Mouse (Mus musculus) C2C12 (cell line): ENCODE data around the gene Nemp1. TPM values are rescaled to one million over a fixed set of nuclear protein-coding genes. Genes with fewer than 3 reads are reported as not detected.

ENCODE experiments used
- H3K27me3 ChIP-seq: one replicate; pipeline ENCODE4 v1.6.1; 2011; ENCODE audit not compliant: control insufficient read depth, insufficient read depth, insufficient read length
- H3K36me3 ChIP-seq: one replicate; pipeline ENCODE4 v1.6.1; 2011; ENCODE audit not compliant: control insufficient read depth, insufficient read depth
- H3K4me3 ChIP-seq: one replicate; pipeline ENCODE4 v1.5.1; 2011; ENCODE audit warnings: mild to moderate bottlenecking, control low read depth; ENCODE audit not compliant: poor library complexity, insufficient read depth, severe bottlenecking
- H3K79me2 ChIP-seq: one replicate; pipeline ENCODE4 v1.6.1; 2011; ENCODE audit not compliant: control insufficient read depth, insufficient read depth
- H3K79me3 ChIP-seq: one replicate; pipeline ENCODE4 v1.6.1; 2011; ENCODE audit warnings: low read depth, control low read depth
- H3ac ChIP-seq: one replicate; pipeline ENCODE3; 2011; ENCODE audit warnings: low read depth; ENCODE audit not compliant: control insufficient read depth, insufficient read length
- CEBPB ChIP-seq: IDR thresholded peaks from one replicate; pipeline ENCODE4 v1.6.1; 2011; ENCODE audit warnings: low read depth, mild to moderate bottlenecking, control low read depth, moderate library complexity
- CTCF ChIP-seq: IDR thresholded peaks from one replicate; pipeline ENCODE4 v1.5.1; 2011; ENCODE audit not compliant: control insufficient read depth, insufficient read depth, insufficient read length
- FOSL1 ChIP-seq: IDR thresholded peaks from one replicate; pipeline ENCODE4 v1.8.0; 2011; ENCODE audit warnings: mild to moderate bottlenecking, low read length; ENCODE audit not compliant: poor library complexity, insufficient read depth, severe bottlenecking
- MAX ChIP-seq: IDR thresholded peaks from one replicate; pipeline ENCODE4 v1.6.1; 2011; ENCODE audit warnings: mild to moderate bottlenecking, control low read depth
- MYOD1 ChIP-seq: IDR thresholded peaks from one replicate; pipeline ENCODE4 v1.6.1; 2011; ENCODE audit warnings: low read depth; ENCODE audit not compliant: control insufficient read depth, insufficient read length
- MYOG ChIP-seq: IDR thresholded peaks from one replicate; pipeline ENCODE4 v1.6.1; 2011; ENCODE audit not compliant: control insufficient read depth, insufficient read length; ENCODE audit errors: extremely low read depth
- USF1 ChIP-seq: IDR thresholded peaks from one replicate; pipeline ENCODE4 v1.6.1; 2011; ENCODE audit warnings: low read depth, mild to moderate bottlenecking, control low read depth, moderate library complexity
- polyA plus RNA-seq: library from polyadenylated mRNA; unstranded; fragments of >200 nt; fragmentation: generic; extraction: Trizol; gene quantifications from one replicate; pipeline ENCODE4 v1.2.1, GENCODE M21; 2012; ENCODE audit warnings: missing spikeins

The Nemp1 gene
- polyA plus RNA-seq, 1 experiment, result 6.8 TPM

DNA sequence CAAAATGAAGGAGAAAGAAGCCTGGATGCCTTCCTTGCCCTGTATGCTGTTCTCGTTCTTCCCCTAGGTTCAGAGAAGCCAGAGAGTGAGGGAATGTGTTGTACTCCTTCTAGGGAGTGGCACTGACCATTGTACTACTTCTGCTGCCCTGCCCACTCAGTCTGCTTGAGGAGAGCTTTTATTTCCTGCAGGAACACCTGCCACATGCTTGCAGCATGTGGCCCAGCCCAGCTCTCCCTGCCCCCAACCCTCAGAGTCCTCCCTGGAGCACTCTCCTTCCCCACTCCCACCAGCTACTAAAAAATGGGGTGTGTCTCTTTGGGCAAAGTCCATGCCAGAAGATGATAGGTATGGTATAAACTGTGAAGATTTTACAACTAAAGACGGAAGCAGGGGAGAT is 37.6 kb downstream of the Nemp1 start:
- Histone ChIP-seq H3K79me2 (no peaks in the 10 kb centered on the region), H3K79me3 (no peaks in the 10 kb centered on the region), H3ac (no peak overlapping the region), H3K4me3 (no peak overlapping the region), H3K36me3 (peaks cover 6% of the 10 kb centered on the region), H3K27me3 (no peaks in the 10 kb centered on the region)
- TF ChIP-seq CTCF (no peak), CEBPB (no peak), MAX (no peak)

DNA sequence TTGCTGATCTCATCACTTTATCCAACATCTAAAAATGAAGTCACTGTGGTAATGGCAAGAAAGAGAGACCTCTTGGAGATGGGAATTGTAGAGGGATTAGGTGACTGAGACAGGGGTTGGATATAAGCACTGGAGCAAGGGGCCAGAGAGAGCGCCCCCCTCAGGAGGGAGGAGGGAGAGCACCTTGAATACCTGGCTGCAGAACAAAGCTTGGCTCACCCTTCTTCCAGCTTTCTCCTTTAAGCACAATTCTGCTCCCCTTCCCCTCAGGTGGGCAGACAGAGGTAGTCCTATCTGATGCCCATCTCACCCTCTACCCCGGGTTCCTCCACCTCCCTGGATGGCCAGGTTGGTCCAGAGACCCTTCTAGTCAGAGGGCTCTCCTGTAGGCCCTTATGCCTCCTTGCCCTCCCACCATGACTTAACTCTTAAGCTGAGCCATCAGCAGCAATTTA is 38.1 kb downstream of the Nemp1 start, which contains the start of gene Myo1a:
Gene Myo1a, plus strand, starts transcription at position 405 of the 455 bp plus-strand sequence.
- TF ChIP-seq MYOD1 (no peak), CTCF (no peak), MAX (no peak), MYOG (no peak), USF1 (no peak), FOSL1 (no peak), CEBPB (no peak)
- no peak within 1 kb of the TSS for H3ac ChIP-seq
- H3K79me3 ChIP-seq, result no peaks in the 10 kb centered on the region
- no peaks in the 10 kb centered on the region for H3K79me2 ChIP-seq
- H3K36me3 ChIP-seq, result peaks cover under 1% of the 10 kb centered on the region
- no peaks in the 10 kb centered on the region for H3K27me3 ChIP-seq
- H3K4me3 ChIP-seq, result no peak within 1 kb of the TSS

DNA sequence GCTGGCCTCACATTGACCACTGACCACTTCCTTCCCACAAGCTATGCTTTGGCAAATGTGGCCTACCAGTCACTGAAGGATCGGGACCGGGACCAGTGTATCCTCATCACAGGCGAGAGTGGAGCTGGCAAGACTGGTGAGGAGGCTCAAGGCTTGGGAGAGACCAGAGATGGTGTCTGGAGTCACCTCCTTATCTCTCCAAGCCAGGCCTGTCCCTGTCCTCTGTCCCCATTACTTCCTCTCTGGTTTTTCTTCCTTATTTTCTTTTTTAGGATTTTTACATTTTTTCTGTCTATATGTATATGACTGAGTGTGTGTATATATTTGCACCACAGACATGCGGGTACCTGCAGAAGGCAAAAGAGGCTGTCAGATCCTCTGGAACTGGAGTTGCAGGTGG is 39.1 kb downstream of the Nemp1 start:
- Histone ChIP-seq H3K79me2 (no peaks in the 10 kb centered on the region), H3K4me3 (no peak overlapping the region)
- no peak for TF ChIP-seq MYOD1
- TF ChIP-seq MYOG, result no peak
- no peak for TF ChIP-seq CEBPB
- no peak for TF ChIP-seq CTCF
- TF ChIP-seq USF1, result no peak
- no peak for TF ChIP-seq MAX
- no peak for TF ChIP-seq FOSL1

DNA sequence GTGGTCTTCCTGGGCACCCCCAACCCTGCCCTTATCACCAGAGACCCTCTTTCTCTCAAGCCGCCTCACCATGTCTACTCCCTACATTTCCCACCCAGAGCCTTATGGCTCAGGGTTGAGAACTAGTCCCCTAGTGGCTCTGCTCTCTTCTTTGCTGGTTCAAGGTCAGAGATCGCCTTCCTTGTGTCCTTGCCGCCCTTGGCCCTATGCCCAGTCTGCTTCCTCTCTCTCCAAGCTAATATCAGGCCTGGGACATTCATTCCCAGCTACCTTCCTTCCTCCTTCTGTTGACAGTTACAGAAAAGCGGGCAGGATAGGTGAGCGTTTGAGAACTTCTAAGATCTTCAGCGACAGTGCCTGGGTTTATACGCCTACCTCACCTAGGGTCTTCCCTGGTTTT is 41.0 kb downstream of the Nemp1 start:
- Histone ChIP-seq H3K4me3 (no peak overlapping the region), H3K79me3 (no peaks in the 10 kb centered on the region), H3ac (no peak overlapping the region), H3K36me3 (no peaks in the 10 kb centered on the region), H3K27me3 (no peaks in the 10 kb centered on the region), H3K79me2 (no peaks in the 10 kb centered on the region)
- no peak for TF ChIP-seq MYOG
- TF ChIP-seq USF1, result no peak
- no peak for TF ChIP-seq CTCF
- TF ChIP-seq MYOD1, result no peak
- no peak for TF ChIP-seq MAX
- no peak for TF ChIP-seq FOSL1
- TF ChIP-seq CEBPB, result no peak

More for the DNA sequence above, 39.1 kb downstream of the Nemp1 start:
- H3K36me3 ChIP-seq, result no peaks in the 10 kb centered on the region
- no peak overlapping the region for H3ac ChIP-seq
- no peaks in the 10 kb centered on the region for H3K79me3 ChIP-seq
- no peaks in the 10 kb centered on the region for H3K27me3 ChIP-seq

- H3ac ChIP-seq, result no peak overlapping the region
- H3K79me2 ChIP-seq, result no peaks in the 10 kb centered on the region
- H3K27me3 ChIP-seq, result no peaks in the 10 kb centered on the region
- H3K4me3 ChIP-seq, result no peak overlapping the region
- no peaks in the 10 kb centered on the region for H3K36me3 ChIP-seq
- TF ChIP-seq MYOD1 (no peak), MYOG (no peak), FOSL1 (no peak), MAX (no peak), CTCF (no peak), CEBPB (no peak), USF1 (no peak)
- H3K79me3 ChIP-seq, result no peaks in the 10 kb centered on the region
These were observed 42.2 kb downstream of the Nemp1 start for GRCm38 (mm10) chr10:127708850-127709370.

- TF ChIP-seq MAX (no peak), MYOG (no peak), FOSL1 (no peak), USF1 (no peak), CEBPB (no peak), MYOD1 (no peak), CTCF (no peak)
- Histone ChIP-seq H3ac (no peak overlapping the region), H3K36me3 (no peaks in the 10 kb centered on the region), H3K4me3 (no peak overlapping the region), H3K79me2 (no peaks in the 10 kb centered on the region), H3K27me3 (no peaks in the 10 kb centered on the region), H3K79me3 (no peaks in the 10 kb centered on the region)
These were observed 43.6 kb downstream of the Nemp1 start for GRCm38 (mm10) chr10:127710331-127710730.
